Mouse (Mus musculus): ENCODE data around the gene Kcnt1.
"Not testable (repeated sequence)": the region's sequence is repeated elsewhere in the genome, so short reads cannot be mapped to it uniquely, and the experiment has no call there.

The Kcnt1 gene

GRCm38 (mm10) chr2:25863337-25864131 lies at the start of gene Kcnt1:
Kcnt1 (plus strand) TSS chr2:25863734.
- peak; percentile 87 to 89 for DNase-seq

GRCm38 (mm10) chr2:25815748-25816147 lies 47.8 kb upstream of the Kcnt1 start, which contains the start of gene Glt6d1:
Glt6d1 (minus strand) TSS chr2:25815848.
- not testable (repeated sequence) for DNase-seq

- DNase-seq: peak; percentile 59 to 61
These were observed 40.7 kb upstream of the Kcnt1 start, which contains the start of gene Lcn9 for GRCm38 (mm10) chr2:25822806-25823205. Lcn9 (plus strand) TSS chr2:25823153.

- DNase-seq: peak in 1 of 2 experiments; percentile 0
These were observed 38.8 kb upstream of the Kcnt1 start for GRCm38 (mm10) chr2:25824751-25825150.

- DNase-seq: no peak
These were observed 35.1 kb upstream of the Kcnt1 start for GRCm38 (mm10) chr2:25828344-25828947.

- DNase-seq: no peak
These were observed 32.7 kb upstream of the Kcnt1 start for GRCm38 (mm10) chr2:25830786-25831185.

GRCm38 (mm10) chr2:25836291-25836690 lies 27.2 kb upstream of the Kcnt1 start:
- DNase-seq: peak; percentile 91 to 94

GRCm38 (mm10) chr2:25842161-25842560 lies 21.4 kb upstream of the Kcnt1 start:
- no peak for DNase-seq

- no peak for DNase-seq
These were observed 20.8 kb upstream of the Kcnt1 start for GRCm38 (mm10) chr2:25842758-25843157.

GRCm38 (mm10) chr2:25844097-25844496 lies 19.4 kb upstream of the Kcnt1 start:
- DNase-seq: no peak

GRCm38 (mm10) chr2:25846516-25846915 lies 17.0 kb upstream of the Kcnt1 start:
- DNase-seq: peak; percentile 55 to 64

- DNase-seq: no peak
These were observed 16.3 kb upstream of the Kcnt1 start, which contains the start of gene Sohlh1 for GRCm38 (mm10) chr2:25847226-25847625. Sohlh1 (minus strand) TSS chr2:25847248.

GRCm38 (mm10) chr2:25850330-25850729 lies 13.2 kb upstream of the Kcnt1 start:
- DNase-seq: peak; percentile 74 to 80

- peak; percentile 50 to 70 for DNase-seq
These were observed 10.9 kb upstream of the Kcnt1 start for GRCm38 (mm10) chr2:25852626-25853025.

GRCm38 (mm10) chr2:25853998-25854397 lies 9.5 kb upstream of the Kcnt1 start:
- no peak for DNase-seq

GRCm38 (mm10) chr2:25859891-25860290 lies 3.6 kb upstream of the Kcnt1 start:
- no peak for DNase-seq

- DNase-seq: peak; percentile 36 to 40
These were observed 1.5 kb upstream of the Kcnt1 start for GRCm38 (mm10) chr2:25862038-25862437.

GRCm38 (mm10) chr2:25862696-25863270 lies 751 bp upstream of the Kcnt1 start:
- peak; percentile 63 to 71 for DNase-seq

GRCm38 (mm10) chr2:25864230-25864629 lies 696 bp downstream of the Kcnt1 start:
- DNase-seq: peak; percentile 55 to 57

GRCm38 (mm10) chr2:25865412-25865811 lies 1.9 kb downstream of the Kcnt1 start:
- peak; percentile 81 to 82 for DNase-seq

- no peak for DNase-seq
These were observed 3.1 kb downstream of the Kcnt1 start for GRCm38 (mm10) chr2:25866656-25867055.

- no peak for DNase-seq
These were observed 13.8 kb downstream of the Kcnt1 start for GRCm38 (mm10) chr2:25877250-25877735.

GRCm38 (mm10) chr2:25877736-25878268 lies 14.3 kb downstream of the Kcnt1 start:
- DNase-seq: peak; percentile 71 to 72

Data from cerebellum, postnatal 10 days (tissue).